Mouse (Mus musculus) ES-E14 (cell line): Measurements from ENCODE around the gene Slain2. TPM values are rescaled to one million over a fixed set of nuclear protein-coding genes. Genes with fewer than 3 reads are reported as not detected.

Source experiments
- DNase-seq: peaks from one replicate; pipeline ENCODE4 v3.0.0-alpha.2; 2013; ENCODE audit warnings: low read depth, low spot score
- H3K27ac ChIP-seq: 2 replicates; pipeline ENCODE4 v1.5.1; 2012; ENCODE audit warnings: low read depth, mild to moderate bottlenecking, low read length, moderate library complexity, mixed read lengths; ENCODE audit not compliant: poor library complexity, insufficient read depth, severe bottlenecking
- H3K36me3 ChIP-seq: 2 replicates; pipeline ENCODE4 v1.6.1; 2012; ENCODE audit warnings: mild to moderate bottlenecking, low read length, moderate library complexity, mixed read lengths; ENCODE audit not compliant: control insufficient read depth, poor library complexity, insufficient read depth, severe bottlenecking
- H3K4me1 ChIP-seq, 2 experiments: fragments of 150-350 bp in 1 of 2; sonication (generic) in 1 of 2; 2 replicates each; pipeline ENCODE4 v1.6.1; 2012; ENCODE audit warnings: low read length in 2 of 2, mild to moderate bottlenecking in 1 of 2, mixed read lengths in 1 of 2; ENCODE audit not compliant: control insufficient read depth in 2 of 2, insufficient read depth in 2 of 2, poor library complexity in 1 of 2
- H3K4me3 ChIP-seq, 2 experiments: fragments of 150-350 bp in 1 of 2; sonication (generic) in 1 of 2; 2 replicates each; pipeline ENCODE4 v1.5.1; 2012; ENCODE audit warnings: low read length in 2 of 2, low read depth in 1 of 2, mild to moderate bottlenecking in 1 of 2, mixed read lengths in 1 of 2; ENCODE audit not compliant: insufficient read depth in 1 of 2, poor library complexity in 1 of 2, severe bottlenecking in 1 of 2
- H3K9ac ChIP-seq: 2 replicates; pipeline ENCODE4 v1.6.1; 2012; ENCODE audit warnings: low read depth, mild to moderate bottlenecking, low read length, mixed read lengths; ENCODE audit not compliant: poor library complexity, insufficient read depth, severe bottlenecking
- H3K9me3 ChIP-seq: fragments of 150-350 bp; sonication (generic); 2 replicates; pipeline ENCODE4 v1.6.1; 2012; ENCODE audit warnings: low read depth, mild to moderate bottlenecking, low read length; ENCODE audit not compliant: control insufficient read depth, insufficient read depth
- CHD2 ChIP-seq: IDR thresholded peaks from 2 replicates; pipeline ENCODE4 v1.6.1; 2014; ENCODE audit warnings: mild to moderate bottlenecking, low read depth, low read length, inconsistent platforms
- HCFC1 ChIP-seq: IDR thresholded peaks from 2 replicates; pipeline ENCODE4 v1.6.1; 2012; ENCODE audit warnings: low read length, inconsistent platforms, borderline replicate concordance; ENCODE audit not compliant: insufficient read depth
- MAFK ChIP-seq: IDR thresholded peaks from 2 replicates; pipeline ENCODE4 v1.6.1; 2014; ENCODE audit warnings: mild to moderate bottlenecking, low read depth, low read length, inconsistent platforms; ENCODE audit not compliant: insufficient read depth
- ZC3H11A ChIP-seq: IDR thresholded peaks from 2 replicates; pipeline ENCODE4 v1.6.1; 2012; ENCODE audit warnings: low read depth, mild to moderate bottlenecking, inconsistent platforms, low read length, borderline replicate concordance
- ZNF384 ChIP-seq: IDR thresholded peaks from 2 replicates; pipeline ENCODE4 v1.6.1; 2012; ENCODE audit warnings: low read depth, low read length, inconsistent platforms
- in situ Hi-C, 2 experiments: fragments of 600-800 bp; cut with MboI; formaldehyde crosslinking; loops; one replicate each; pipeline ENCODE4 v1.15.1; 2025; ENCODE audit warnings: low sequenced_read_pairs in 2 of 2, inconsistent platforms in 1 of 2; ENCODE audit not compliant: unreplicated experiment in 2 of 2
- total RNA-seq: library from RNA; depleted of rRNA; stranded (reverse); fragments of 300-350 nt; gene quantifications from 2 replicates; pipeline ENCODE4 v1.2.3, GENCODE M21; 2012

Gene Slain2
- total RNA-seq, 1 experiment, result 24.5 TPM

GRCm38 (mm10) chr5:72965706-72966105 lies 51.6 kb downstream of the Slain2 start:
- no peak for TF ChIP-seq MAFK
- no peak for TF ChIP-seq ZC3H11A
- TF ChIP-seq ZNF384, result no peak
- TF ChIP-seq HCFC1, result no peak
- no peak for TF ChIP-seq CHD2
- Histone ChIP-seq H3K9ac (no peak overlapping the region), H3K36me3 (peaks cover 6% of the 10 kb centered on the region), H3K4me1 (no peaks in the 10 kb centered on the region), H3K4me3 (no peak overlapping the region), H3K9me3 (no peaks in the 10 kb centered on the region), H3K27ac (no peak overlapping the region)
- DNase-seq, result no peak
- in situ Hi-C loops, result no loop called here

GRCm38 (mm10) chr5:72972435-72972834 lies 58.3 kb downstream of the Slain2 start:
- TF ChIP-seq CHD2 (no peak), ZC3H11A (no peak), MAFK (no peak), HCFC1 (no peak), ZNF384 (no peak)
- H3K4me3 ChIP-seq, result no peak overlapping the region
- H3K36me3 ChIP-seq, result peaks cover 11% of the 10 kb centered on the region
- no peaks in the 10 kb centered on the region for H3K4me1 ChIP-seq
- no peaks in the 10 kb centered on the region for H3K9me3 ChIP-seq
- no peak overlapping the region for H3K27ac ChIP-seq
- no peak overlapping the region for H3K9ac ChIP-seq
- in situ Hi-C loops, result no loop called here
- DNase-seq, result no peak

GRCm38 (mm10) chr5:72972934-72973333 lies 58.8 kb downstream of the Slain2 start:
- H3K27ac ChIP-seq, result no peak overlapping the region
- H3K9ac ChIP-seq, result no peak overlapping the region
- peak; percentile 16 for DNase-seq
- H3K9me3 ChIP-seq, result no peaks in the 10 kb centered on the region
- no peak overlapping the region for H3K4me3 ChIP-seq
- H3K4me1 ChIP-seq, result no peaks in the 10 kb centered on the region
- H3K36me3 ChIP-seq, result peaks cover 11% of the 10 kb centered on the region; the same call in 1 of the 2 replicates
- in situ Hi-C loops, result no loop called here
- TF ChIP-seq ZC3H11A, result no peak
- no peak for TF ChIP-seq CHD2
- no peak for TF ChIP-seq HCFC1
- TF ChIP-seq ZNF384, result no peak
- TF ChIP-seq MAFK, result no peak

- Histone ChIP-seq H3K9ac (no peak within 1 kb of the TSS), H3K9me3 (no peaks in the 10 kb centered on the region), H3K4me1 (no peaks in the 10 kb centered on the region), H3K36me3 (peaks cover 10% of the 10 kb centered on the region; the same call in 1 of the 2 replicates), H3K27ac (no peak within 1 kb of the TSS), H3K4me3 (no peak within 1 kb of the TSS)
- in situ Hi-C loops, result loop anchor here in 1 of 2 experiments (25.0 kb wide), 1 partner anchor 413 kb away; no protein-coding TSS in a partner anchor
- DNase-seq, result no peak
- TF ChIP-seq MAFK (no peak), CHD2 (no peak), ZC3H11A (no peak), ZNF384 (no peak), HCFC1 (no peak)
Measured at GRCm38 (mm10) chr5:72974602-72975001, 60.5 kb downstream of the Slain2 start, which contains the start of gene Gm10135. Gene Gm10135, minus strand, starts transcription at chr5:72974702.

- in situ Hi-C loops, result loop anchor here in 1 of 2 experiments (25.0 kb wide), 1 partner anchor 411 kb away; no protein-coding TSS in a partner anchor
- no peak overlapping the region for H3K27ac ChIP-seq
- no peaks in the 10 kb centered on the region for H3K4me1 ChIP-seq
- peaks cover 10% of the 10 kb centered on the region; the same call in 1 of the 2 replicates for H3K36me3 ChIP-seq
- no peaks in the 10 kb centered on the region for H3K9me3 ChIP-seq
- no peak overlapping the region for H3K4me3 ChIP-seq
- TF ChIP-seq MAFK, result no peak
- no peak for TF ChIP-seq HCFC1
- TF ChIP-seq ZC3H11A, result no peak
- TF ChIP-seq ZNF384, result no peak
- TF ChIP-seq CHD2, result no peak
- no peak overlapping the region for H3K9ac ChIP-seq
- no peak for DNase-seq
Measured at GRCm38 (mm10) chr5:72975996-72976395, 61.9 kb downstream of the Slain2 start.
